Mouse (Mus musculus) embryonic fibroblast, embryonic 13.5 days (primary cell): ENCODE data around the gene Phc1. TPM values are rescaled to one million over a fixed set of nuclear protein-coding genes. Genes with fewer than 3 reads are reported as not detected.

Experiments used
- H3K27ac ChIP-seq: 2 replicates; pipeline ENCODE4 v1.5.1; 2012; ENCODE audit warnings: low read length, control low read depth, inconsistent platforms; ENCODE audit not compliant: insufficient read depth
- H3K4me1 ChIP-seq: 2 replicates; pipeline ENCODE4 v1.6.1; 2011; ENCODE audit warnings: low read length; ENCODE audit not compliant: control insufficient read depth, insufficient read depth
- H3K4me3 ChIP-seq: 2 replicates; pipeline ENCODE4 v1.5.1; 2011; ENCODE audit warnings: mild to moderate bottlenecking, control low read depth, low read length; ENCODE audit not compliant: insufficient read depth
- CTCF ChIP-seq: IDR thresholded peaks from 2 replicates; pipeline ENCODE4 v1.5.1; 2011; ENCODE audit warnings: mild to moderate bottlenecking, control low read depth, low read length, moderate library complexity, borderline replicate concordance; ENCODE audit not compliant: insufficient read depth
- POLR2A ChIP-seq: IDR thresholded peaks from 2 replicates; pipeline ENCODE4 v1.6.1; 2011; ENCODE audit warnings: low read depth, mild to moderate bottlenecking, control low read depth, low read length, moderate library complexity
- polyA plus RNA-seq: library from polyadenylated mRNA; stranded (reverse); fragments of >200 nt; gene quantifications from 2 replicates; pipeline ENCODE4 v1.2.4, GENCODE M21; 2011; ENCODE audit warnings: low read depth; ENCODE audit not compliant: missing spikeins, insufficient read length

Phc1 gene
- polyA plus RNA-seq, 1 experiment, result 32.0 TPM

DNA sequence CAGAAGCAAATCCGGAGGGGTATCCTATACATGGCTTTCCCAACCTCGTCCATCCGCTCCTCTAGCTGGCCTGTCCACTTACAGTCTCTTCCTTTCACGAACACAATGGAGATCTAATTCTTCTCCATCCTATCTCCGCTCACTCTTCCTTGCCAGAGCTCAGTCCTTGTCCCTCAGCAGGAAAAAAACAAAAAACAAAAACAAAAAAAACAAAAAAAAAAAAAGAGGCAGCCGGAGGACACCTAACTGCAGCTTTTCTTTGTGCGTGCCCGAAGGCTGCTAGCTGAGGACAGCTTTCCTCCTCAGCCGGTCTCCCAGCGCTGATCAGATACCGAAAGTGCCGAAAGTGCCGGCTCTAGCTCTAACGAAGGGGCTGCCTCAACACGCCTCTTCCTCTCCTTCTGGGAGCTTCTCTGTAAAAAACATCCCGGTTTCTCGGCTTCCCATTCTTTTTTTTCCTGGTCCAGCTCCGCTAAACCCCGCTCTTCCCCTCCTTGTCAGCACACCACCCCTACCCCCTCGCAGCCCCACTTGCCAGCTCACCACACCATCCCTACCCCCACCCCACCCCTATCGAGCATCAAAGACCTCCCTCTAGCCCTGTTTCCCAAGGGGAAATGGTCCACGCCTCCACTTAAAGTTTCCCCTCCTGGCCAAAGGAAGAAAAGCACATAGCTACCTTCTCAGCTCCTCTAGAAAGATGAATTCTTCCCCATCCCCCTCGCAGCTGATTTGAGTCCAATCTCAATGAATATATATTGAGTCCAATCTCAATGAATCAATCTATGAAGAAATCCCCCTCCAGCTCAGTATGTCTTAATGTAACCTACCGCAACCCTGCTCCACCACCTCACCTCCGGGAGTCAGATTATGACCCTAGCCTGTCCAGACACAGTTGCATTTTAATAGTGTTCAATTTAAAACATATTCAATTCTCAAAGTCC, 42.8 kb downstream of the Phc1 start:
- Histone ChIP-seq H3K4me3 (peak overlapping the region; percentile 60), H3K27ac (peak overlapping the region; percentile 2; the same call in 1 of the 2 replicates), H3K4me1 (no peaks in the 10 kb centered on the region)
- TF ChIP-seq POLR2A, result peak; percentile 53; the same call in 1 of the 2 replicates
- TF ChIP-seq CTCF, result no peak

- H3K27ac ChIP-seq, result peak overlapping the region; percentile 2; the same call in 1 of the 2 replicates
- TF ChIP-seq POLR2A (no peak), CTCF (no peak)
- no peaks in the 10 kb centered on the region for H3K4me1 ChIP-seq
- H3K4me3 ChIP-seq, result peak overlapping the region; percentile 60
These were observed 43.5 kb downstream of the Phc1 start for GRCm38 (mm10) chr6:122296918-122297278.

GRCm38 (mm10) chr6:122295242-122295641, 45.1 kb downstream of the Phc1 start:
- no peak for TF ChIP-seq CTCF
- TF ChIP-seq POLR2A, result no peak
- H3K4me3 ChIP-seq, result no peak overlapping the region
- no peaks in the 10 kb centered on the region for H3K4me1 ChIP-seq
- no peak overlapping the region for H3K27ac ChIP-seq

GRCm38 (mm10) chr6:122294290-122294689, 46.1 kb downstream of the Phc1 start:
- Histone ChIP-seq H3K4me1 (no peaks in the 10 kb centered on the region), H3K4me3 (no peak overlapping the region), H3K27ac (no peak overlapping the region)
- TF ChIP-seq POLR2A, result no peak
- no peak for TF ChIP-seq CTCF

DNA sequence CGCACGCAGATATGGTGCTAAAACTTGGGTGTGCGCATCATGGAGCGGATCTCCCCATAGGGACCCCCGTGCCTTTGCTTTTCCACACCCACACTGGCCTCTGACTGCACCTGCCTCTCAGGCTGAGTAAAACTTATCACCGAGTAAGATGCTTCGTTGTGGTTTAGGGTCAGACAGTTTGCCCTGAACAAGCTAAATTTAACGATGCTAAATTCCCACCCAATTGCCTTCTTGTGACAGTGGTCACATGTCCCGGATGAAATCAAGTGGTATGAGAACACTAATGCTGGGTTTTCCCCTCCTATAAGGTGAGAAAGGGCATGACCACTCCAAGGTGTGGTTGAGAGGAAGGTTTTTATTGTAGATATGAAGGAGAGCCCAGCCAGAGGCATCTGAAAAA, 46.6 kb downstream of the Phc1 start:
- Histone ChIP-seq H3K4me1 (no peaks in the 10 kb centered on the region), H3K27ac (no peak overlapping the region), H3K4me3 (no peak overlapping the region)
- no peak for TF ChIP-seq CTCF
- TF ChIP-seq POLR2A, result no peak

GRCm38 (mm10) chr6:122293121-122293520, 47.2 kb downstream of the Phc1 start:
- Histone ChIP-seq H3K27ac (no peak overlapping the region), H3K4me1 (no peaks in the 10 kb centered on the region), H3K4me3 (no peak overlapping the region)
- TF ChIP-seq CTCF, result no peak
- no peak for TF ChIP-seq POLR2A

GRCm38 (mm10) chr6:122292184-122292583, 48.2 kb downstream of the Phc1 start:
- Histone ChIP-seq H3K27ac (no peak overlapping the region), H3K4me3 (no peak overlapping the region), H3K4me1 (no peaks in the 10 kb centered on the region)
- TF ChIP-seq POLR2A (no peak), CTCF (no peak)

- TF ChIP-seq POLR2A, result no peak
- no peak for TF ChIP-seq CTCF
These were observed 48.6 kb downstream of the Phc1 start for GRCm38 (mm10) chr6:122291735-122292134.

GRCm38 (mm10) chr6:122291264-122291663, 49.1 kb downstream of the Phc1 start:
- TF ChIP-seq POLR2A (no peak), CTCF (no peak)
- no peak overlapping the region for H3K27ac ChIP-seq
- no peaks in the 10 kb centered on the region for H3K4me1 ChIP-seq
- no peak overlapping the region for H3K4me3 ChIP-seq

More at GRCm38 (mm10) chr6:122291735-122292134, 48.6 kb downstream of the Phc1 start:
- H3K27ac ChIP-seq, result no peak overlapping the region
- H3K4me3 ChIP-seq, result no peak overlapping the region
- H3K4me1 ChIP-seq, result no peaks in the 10 kb centered on the region

DNA sequence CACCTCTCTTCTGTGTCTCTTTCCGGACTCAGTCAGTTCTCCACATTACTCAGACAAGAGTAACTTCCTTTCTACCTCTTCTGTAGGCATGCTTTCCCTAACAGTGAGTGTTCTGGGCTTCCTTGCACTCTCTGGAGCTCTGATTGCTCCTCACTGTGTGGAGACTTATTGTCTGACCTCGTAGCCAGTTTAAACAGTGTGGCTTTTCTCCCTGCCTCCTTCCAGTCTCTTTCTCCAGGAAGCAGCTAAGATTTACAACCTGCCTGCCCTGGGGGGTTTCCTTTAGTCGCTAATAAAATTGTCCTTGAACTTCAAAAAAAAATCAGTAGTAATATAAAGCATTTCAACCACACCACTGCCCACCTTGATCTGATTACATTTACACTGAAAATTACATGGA, 50.1 kb downstream of the Phc1 start:
- no peaks in the 10 kb centered on the region for H3K4me1 ChIP-seq

More for the DNA sequence above, 50.1 kb downstream of the Phc1 start:
- Histone ChIP-seq H3K27ac (peak overlapping the region; percentile 47; the same call in 1 of the 2 replicates), H3K4me3 (no peak overlapping the region)
- TF ChIP-seq POLR2A, result no peak
- TF ChIP-seq CTCF, result no peak
